Mouse (Mus musculus): ENCODE measurements around the gene Coro1b.

- TF ChIP-seq E2F4 (IDR thresholded peaks at IDR 0.05; ENCODE audit: insufficient read depth): no peak
- TF ChIP-seq USF1 (IDR thresholded peaks at IDR 0.05; ENCODE audit: low read depth): no peak
- no peak for TF ChIP-seq MAX (IDR thresholded peaks at IDR 0.05; ENCODE audit: low read depth)
- TF ChIP-seq POLR2A (IDR thresholded peaks at IDR 0.05; ENCODE audit: insufficient read length, low read depth): peak; percentile 26
- TF ChIP-seq CEBPB (IDR thresholded peaks at IDR 0.05; ENCODE audit: insufficient read depth, poor library complexity, severe bottlenecking): no peak
- no peak for TF ChIP-seq TCF3 (IDR thresholded peaks at IDR 0.05; ENCODE audit: insufficient read length, low read depth)
- no peak for TF ChIP-seq MYOG (IDR thresholded peaks at IDR 0.05; ENCODE audit: control insufficient read depth in 1 of 3, insufficient read depth in 1 of 3, insufficient read length in 2 of 3, low read depth in 2 of 3)
- TF ChIP-seq TCF12 (IDR thresholded peaks at IDR 0.05; ENCODE audit: insufficient read depth, poor library complexity, severe bottlenecking): no peak
- TF ChIP-seq POLR2AphosphoS2 (IDR thresholded peaks at IDR 0.05; ENCODE audit: insufficient read length, low read depth): peak; percentile 50
- no peak for TF ChIP-seq SRF (IDR thresholded peaks at IDR 0.05; ENCODE audit: control insufficient read depth, insufficient read length, low read depth)
- TF ChIP-seq MYOD1 (IDR thresholded peaks at IDR 0.05; ENCODE audit: control insufficient read depth in 1 of 3, insufficient read length in 2 of 3, low read depth in 2 of 3): no peak
These were observed 45.8 kb downstream of the Coro1b start for GRCm38 (mm10) chr19:4194021-4194724.

Measured in myocyte (in vitro differentiated cells).